Mouse (Mus musculus) bone marrow macrophage, adult 2 months (primary cell): Measurements from ENCODE around the gene Fam76a.

Experiments used
- CTCF ChIP-seq: IDR thresholded peaks from 2 replicates; pipeline ENCODE4 v1.5.1; 2012; ENCODE audit warnings: low read depth, mild to moderate bottlenecking, low read length, moderate library complexity
- POLR2A ChIP-seq: IDR thresholded peaks from 2 replicates; pipeline ENCODE4 v1.6.1; 2012; ENCODE audit warnings: mild to moderate bottlenecking, low read depth, low read length, borderline replicate concordance

GRCm38 (mm10) chr4:132939421-132940127 is 17.2 kb upstream of the Fam76a start:
- TF ChIP-seq POLR2A (no peak), CTCF (peak; percentile 84)
